Mouse (Mus musculus): Measurements from ENCODE around the gene Bcar3.

Bcar3 gene

GRCm38 (mm10) chr3:122483066-122483782 is 189.3 kb downstream of the Bcar3 start:
- DNase-seq (ENCODE audit: low spot score), result no peak

GRCm38 (mm10) chr3:122483783-122484130 is 189.8 kb downstream of the Bcar3 start:
- no peak for DNase-seq (ENCODE audit: low spot score)

- DNase-seq (ENCODE audit: low spot score), result no peak
These were observed 190.4 kb downstream of the Bcar3 start for GRCm38 (mm10) chr3:122484301-122484700.

- no peak for DNase-seq (ENCODE audit: low spot score)
These were observed 191.8 kb downstream of the Bcar3 start for GRCm38 (mm10) chr3:122485699-122486098.

GRCm38 (mm10) chr3:122486193-122486592 is 192.3 kb downstream of the Bcar3 start:
- no peak for DNase-seq (ENCODE audit: low spot score)

GRCm38 (mm10) chr3:122488051-122488754 is 194.3 kb downstream of the Bcar3 start:
- no peak for DNase-seq (ENCODE audit: low spot score)

- DNase-seq (ENCODE audit: low spot score), result no peak
These were observed 196.6 kb downstream of the Bcar3 start for GRCm38 (mm10) chr3:122490574-122490973.

- DNase-seq (ENCODE audit: low spot score), result no peak
These were observed 198.1 kb downstream of the Bcar3 start for GRCm38 (mm10) chr3:122492006-122492405.

GRCm38 (mm10) chr3:122492872-122493615 is 199.1 kb downstream of the Bcar3 start:
- no peak for DNase-seq (ENCODE audit: low spot score)

GRCm38 (mm10) chr3:122494764-122495163 is 200.8 kb downstream of the Bcar3 start:
- no peak for DNase-seq (ENCODE audit: low spot score)

GRCm38 (mm10) chr3:122497871-122498270 is 203.9 kb downstream of the Bcar3 start:
- DNase-seq (ENCODE audit: low spot score), result no peak

- no peak for DNase-seq (ENCODE audit: low spot score)
These were observed 204.6 kb downstream of the Bcar3 start for GRCm38 (mm10) chr3:122498528-122498927.

- DNase-seq (ENCODE audit: low spot score), result no peak
These were observed 205.7 kb downstream of the Bcar3 start for GRCm38 (mm10) chr3:122499647-122500046.

- DNase-seq (ENCODE audit: low spot score), result no peak
These were observed 207.0 kb downstream of the Bcar3 start for GRCm38 (mm10) chr3:122500929-122501328.

- no peak for DNase-seq (ENCODE audit: low spot score)
These were observed 212.5 kb downstream of the Bcar3 start for GRCm38 (mm10) chr3:122506343-122506916.

GRCm38 (mm10) chr3:122507826-122508225 is 213.9 kb downstream of the Bcar3 start:
- no peak for DNase-seq (ENCODE audit: low spot score)

GRCm38 (mm10) chr3:122509084-122509483 is 215.1 kb downstream of the Bcar3 start:
- DNase-seq (ENCODE audit: low spot score), result no peak

GRCm38 (mm10) chr3:122509534-122510239 is 215.8 kb downstream of the Bcar3 start:
- DNase-seq (ENCODE audit: low spot score), result no peak

GRCm38 (mm10) chr3:122510240-122510750 is 216.4 kb downstream of the Bcar3 start:
- DNase-seq (ENCODE audit: low spot score), result no peak

- DNase-seq (ENCODE audit: low spot score), result no peak
These were observed 217.0 kb downstream of the Bcar3 start for GRCm38 (mm10) chr3:122510932-122511331.

- no peak for DNase-seq (ENCODE audit: low spot score)
These were observed 218.0 kb downstream of the Bcar3 start for GRCm38 (mm10) chr3:122511721-122512619.

Data from urinary bladder, postnatal 10 days (tissue).